Mouse (Mus musculus): ENCODE measurements around the gene 4932438A13Rik. TPM values are rescaled to one million over a fixed set of nuclear protein-coding genes. Genes with fewer than 3 reads are reported as not detected.

The 4932438A13Rik gene
- 340 TPM for polyA plus RNA-seq (2017; shearing (Covaris generic))

GRCm38 (mm10) chr3:36862721-36863275, at the start of gene 4932438A13Rik:
4932438A13Rik (plus strand) TSS chr3:36863104.

GRCm38 (mm10) chr3:37063406-37063805, 200.5 kb downstream of the 4932438A13Rik start, which contains the start of gene Adad1:
Adad1 (plus strand) TSS chr3:37063527.

Other genes starting within 250 kb of the 4932438A13Rik start
- gene Bbs7, start 249.6 kb upstream of the 4932438A13Rik start, polyA plus RNA-seq (2017; shearing (Covaris generic)) = 1.5 TPM
- 0.96 TPM for gene Trpc3, start 172.9 kb upstream of the 4932438A13Rik start, polyA plus RNA-seq (2017; shearing (Covaris generic))
- gene Adad1, start 200.4 kb downstream of the 4932438A13Rik start, polyA plus RNA-seq (2017; shearing (Covaris generic)) = not detected